Mouse (Mus musculus) cerebellum, adult (tissue): Measurements from ENCODE around the gene Med15.
A peak's percentile ranks its signal among the peaks of the same experiment; 100 is the strongest.

ENCODE experiments used
- ATAC-seq: cut with Nextera tagmentation; 2 replicates; pipeline ENCODE4 v1.9.2; 2017; ENCODE audit warnings: mild to moderate bottlenecking, moderate library complexity, mixed read lengths; ENCODE audit not compliant: insufficient number of reproducible peaks, low FRiP score, low TSS enrichment

Med15 gene

GRCm38 (mm10) chr16:17652607-17653006 is 80.1 kb downstream of the Med15 start:
- no peak for ATAC-seq

DNA sequence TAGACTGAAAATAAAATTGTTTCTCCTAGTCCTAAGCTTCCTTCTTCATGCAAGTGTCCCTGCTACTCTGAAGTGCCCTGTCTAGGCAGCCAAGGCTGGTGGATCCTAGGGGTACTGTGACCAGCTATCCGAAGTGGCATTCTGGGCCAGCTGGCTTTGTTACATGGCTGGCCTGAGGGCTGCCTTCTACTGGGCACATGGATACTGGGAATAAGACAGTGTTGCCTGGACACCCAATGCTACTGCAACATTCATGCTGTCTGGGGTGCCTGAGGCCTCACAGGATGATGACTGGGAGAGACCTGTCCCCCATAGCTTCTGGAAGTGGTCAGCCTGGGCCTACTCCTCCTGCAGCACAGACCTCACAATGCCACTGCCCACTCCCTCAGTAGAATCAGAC is 82.0 kb downstream of the Med15 start:
- ATAC-seq, result no peak

GRCm38 (mm10) chr16:17649925-17650605 is 82.6 kb downstream of the Med15 start:
- ATAC-seq, result no peak

DNA sequence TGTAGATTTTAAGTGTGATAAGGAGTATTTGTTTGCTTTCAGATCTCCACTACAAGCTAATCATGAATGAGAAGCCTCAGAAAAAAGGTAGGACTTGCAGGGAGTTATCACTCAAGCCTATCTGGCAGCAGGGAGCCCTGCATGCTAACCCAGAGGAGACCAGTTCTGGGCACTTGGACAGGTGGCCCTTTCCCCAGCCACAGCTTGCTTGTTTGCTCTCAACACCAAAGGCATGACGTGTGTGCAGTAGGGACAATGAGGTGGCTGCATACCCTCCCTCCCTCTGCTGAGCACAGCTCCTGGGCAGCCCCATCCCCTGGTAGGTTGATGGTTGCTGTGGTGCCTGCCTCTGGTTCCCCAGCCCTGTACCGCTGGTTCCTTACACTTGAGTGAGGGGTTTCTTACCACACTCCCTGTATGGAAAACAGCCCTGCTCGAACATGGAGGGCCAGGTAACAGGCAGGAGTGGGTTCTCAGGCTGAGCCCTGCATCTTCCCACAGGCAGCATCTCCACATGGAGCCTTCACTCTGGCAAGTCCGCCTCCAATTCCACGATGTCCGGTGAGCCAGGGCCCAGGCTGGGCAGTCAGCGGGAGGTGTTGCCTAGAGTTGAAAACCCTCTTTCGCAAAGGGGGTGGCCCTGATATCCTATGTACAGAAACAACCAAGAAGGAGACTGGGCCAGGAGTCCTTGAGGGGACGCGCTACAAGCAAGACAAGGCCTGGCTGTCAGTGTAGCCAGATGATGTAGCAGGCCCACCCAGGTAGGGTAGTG is 84.9 kb downstream of the Med15 start:
- ATAC-seq, result no peak

GRCm38 (mm10) chr16:17647156-17647555 is 85.5 kb downstream of the Med15 start:
- no peak for ATAC-seq

DNA sequence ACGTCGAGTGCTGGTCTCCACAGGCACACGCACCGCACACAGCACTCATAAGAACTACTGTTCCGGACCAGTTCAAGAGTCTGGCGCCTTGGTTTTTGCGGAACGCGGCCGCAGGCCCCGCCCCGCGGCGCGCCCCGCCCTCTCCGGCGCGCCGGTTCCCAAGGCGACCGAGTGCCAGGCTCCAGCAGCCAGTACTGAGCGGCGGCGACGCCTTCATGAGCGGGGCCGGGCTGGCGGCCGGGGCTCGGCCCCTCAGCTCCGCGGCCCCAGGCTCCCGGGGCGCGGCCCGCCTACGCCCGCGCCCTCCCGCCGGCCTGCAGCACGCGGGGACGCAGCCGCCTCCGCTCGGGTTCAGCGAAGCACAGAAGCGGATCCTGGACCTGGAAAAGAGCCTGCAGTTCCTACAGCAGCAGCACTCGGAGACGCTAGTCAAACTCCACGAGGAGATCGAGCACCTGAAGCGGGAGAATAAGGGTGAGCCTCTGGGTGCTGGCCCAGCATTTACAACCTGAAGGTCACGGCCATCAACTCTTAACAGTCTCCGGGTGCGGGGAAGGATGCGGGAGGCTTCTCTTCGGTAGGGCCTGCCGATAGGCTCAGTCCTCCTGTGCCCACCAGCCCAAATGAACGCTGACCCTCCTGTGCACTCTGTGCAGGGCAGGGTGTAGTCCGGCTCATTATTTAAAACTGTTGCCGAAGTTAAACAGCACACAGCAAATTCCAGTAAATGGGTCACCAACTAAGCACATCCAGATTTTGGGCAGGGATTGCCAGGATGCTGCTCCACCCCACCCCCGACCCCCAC is 86.2 kb downstream of the Med15 start, which contains the start of gene Ccdc74a:
TSS of gene Ccdc74a (plus strand) at position 161 of the 805 bp plus-strand sequence.
- ATAC-seq, result peak; percentile 52

DNA sequence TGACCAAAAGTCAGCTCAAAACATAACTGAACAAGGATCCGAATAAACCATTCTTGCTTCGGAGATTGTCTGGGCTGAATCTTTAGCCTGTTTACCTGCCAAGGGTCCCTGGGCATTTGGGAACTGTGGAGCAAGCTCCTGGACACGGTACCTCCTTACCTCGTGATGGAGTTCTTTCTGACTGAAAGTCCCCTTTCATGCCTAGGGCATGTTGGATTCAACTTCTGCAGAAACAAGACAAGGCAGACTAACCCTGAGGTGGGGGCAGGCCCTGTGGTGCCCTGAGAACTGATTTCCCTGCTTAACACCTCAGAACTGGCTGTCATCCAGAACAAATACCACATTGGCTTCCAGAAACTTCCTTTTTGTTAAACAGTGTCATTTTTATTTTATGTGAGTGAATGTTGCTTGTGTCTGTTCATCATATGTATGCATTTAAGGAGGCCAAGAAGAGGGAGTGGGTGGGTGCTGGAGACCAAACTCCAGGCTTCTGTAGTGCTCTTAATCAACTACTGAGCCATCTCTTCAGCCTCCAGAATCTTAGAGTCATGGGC is 89.2 kb downstream of the Med15 start:
- no peak for ATAC-seq

DNA sequence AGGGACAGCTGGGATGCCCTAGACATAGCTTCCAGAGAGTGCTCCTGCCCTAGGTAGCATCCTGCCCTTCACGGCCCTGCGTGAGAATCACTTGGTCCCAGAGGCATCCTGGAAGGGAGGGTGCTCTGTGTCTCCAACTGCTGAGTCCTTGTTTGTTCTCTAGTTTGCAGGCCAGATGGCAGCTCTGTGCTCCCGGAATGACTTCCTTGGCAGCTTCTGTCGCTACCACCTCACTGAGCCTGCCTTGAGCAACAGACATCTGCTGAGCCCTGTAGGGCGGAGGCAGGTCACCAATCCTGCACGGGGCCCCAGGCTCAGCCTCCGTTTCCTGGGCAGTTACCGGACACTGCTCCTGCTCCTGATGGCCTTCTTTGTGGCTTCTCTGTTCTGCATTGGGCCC is 90.4 kb downstream of the Med15 start:
- peak; percentile 83 for ATAC-seq

DNA sequence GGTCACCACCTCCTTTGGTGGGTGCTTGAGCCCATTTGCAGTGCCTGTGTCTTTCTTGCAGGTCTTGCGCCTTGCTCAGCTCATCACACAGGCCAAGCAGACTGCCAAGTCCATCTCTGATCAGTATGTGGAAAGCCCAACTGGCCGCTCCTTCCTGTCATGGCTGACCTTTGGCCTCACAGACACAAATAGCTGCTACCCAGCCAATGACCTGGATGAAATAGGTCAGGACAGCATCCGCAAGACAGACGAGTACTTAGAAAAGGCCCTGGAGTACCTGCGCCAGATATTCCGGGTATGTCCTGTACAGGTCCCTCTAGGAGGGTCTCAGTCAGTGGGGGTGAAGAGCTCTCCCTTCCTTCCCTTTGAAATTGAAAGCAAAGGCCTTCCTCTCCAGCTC is 91.4 kb downstream of the Med15 start:
- ATAC-seq, result no peak

GRCm38 (mm10) chr16:17640706-17641105 is 92.0 kb downstream of the Med15 start:
- no peak for ATAC-seq

DNA sequence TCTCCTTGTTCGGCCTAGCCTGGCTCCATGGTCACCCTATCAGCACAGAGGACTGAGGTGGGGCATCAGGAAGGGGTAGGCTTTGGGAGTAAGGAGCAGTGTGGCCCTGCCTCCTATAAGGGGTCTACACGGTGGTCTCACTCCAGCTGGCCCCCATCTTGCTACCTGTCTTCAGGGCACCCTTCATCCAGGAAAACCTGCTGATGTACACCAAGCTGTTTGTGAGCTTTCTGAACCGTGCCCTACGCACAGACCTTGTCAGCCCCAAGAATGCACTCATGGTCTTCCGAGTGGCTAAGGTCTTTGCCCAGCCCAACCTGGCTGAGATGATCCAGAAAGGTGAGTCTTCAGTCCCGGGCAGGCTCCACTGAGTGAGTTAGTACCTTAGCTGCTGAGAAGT is 92.7 kb downstream of the Med15 start:
- no peak for ATAC-seq

GRCm38 (mm10) chr16:17639081-17639480 is 93.6 kb downstream of the Med15 start:
- ATAC-seq, result no peak

GRCm38 (mm10) chr16:17638036-17638628 is 94.6 kb downstream of the Med15 start:
- ATAC-seq, result no peak

GRCm38 (mm10) chr16:17637610-17638009 is 95.1 kb downstream of the Med15 start:
- no peak for ATAC-seq

GRCm38 (mm10) chr16:17636904-17637303 is 95.8 kb downstream of the Med15 start:
- ATAC-seq, result no peak

DNA sequence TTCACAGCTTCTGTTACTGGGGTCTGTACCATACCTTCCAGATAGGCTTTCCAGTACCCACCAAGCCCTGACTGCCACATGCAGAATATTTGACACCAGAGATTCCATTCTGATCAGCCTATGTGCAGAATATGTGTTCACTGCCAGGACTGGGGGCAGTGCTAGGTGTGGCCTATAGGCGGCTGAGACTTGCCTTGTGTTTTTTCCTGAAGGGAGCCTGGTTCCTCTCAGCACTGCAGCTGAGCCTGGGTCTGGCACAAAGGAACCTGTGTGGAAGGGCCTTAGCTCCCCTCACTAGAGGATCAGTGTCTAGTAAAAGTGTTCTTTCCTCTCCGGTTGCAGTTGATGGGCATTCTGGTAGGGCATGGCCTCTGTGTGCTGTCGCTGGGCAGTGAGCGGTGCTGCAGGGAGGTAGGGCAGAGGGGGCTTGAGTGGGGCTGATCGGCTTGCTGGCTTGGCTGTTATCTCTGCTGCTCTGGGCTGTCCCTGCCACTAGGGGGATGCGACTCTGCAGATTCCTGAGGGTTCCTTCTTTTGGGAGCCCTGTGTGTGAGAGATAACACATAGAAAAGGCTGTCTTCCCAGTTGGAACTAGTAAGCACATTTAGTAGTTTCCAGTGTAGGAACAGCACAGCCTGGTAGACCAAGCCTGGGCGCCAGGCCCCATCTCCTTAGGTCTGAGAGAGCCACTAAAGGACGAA is 99.1 kb downstream of the Med15 start:
- no peak for ATAC-seq

GRCm38 (mm10) chr16:17632580-17632979 is 100.1 kb downstream of the Med15 start:
- ATAC-seq, result no peak

DNA sequence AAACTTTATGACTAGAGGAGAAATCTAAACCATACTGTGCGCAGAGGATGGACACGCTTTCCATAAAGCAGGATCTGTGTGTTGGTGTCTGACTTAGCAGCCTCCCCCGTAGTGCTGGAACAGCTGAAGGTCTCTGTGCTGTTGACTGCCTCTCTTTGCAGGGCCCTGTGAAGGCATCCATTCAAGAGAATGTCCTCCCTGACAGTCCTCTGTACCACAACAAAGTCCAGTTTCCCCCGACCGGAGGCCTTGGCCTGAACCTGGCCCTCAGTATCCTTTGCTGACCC is 106.5 kb downstream of the Med15 start:
- no peak for ATAC-seq

- ATAC-seq, result no peak
These were observed 107.0 kb downstream of the Med15 start for GRCm38 (mm10) chr16:17625488-17626268.
